Mouse (Mus musculus) myocyte (in vitro differentiated cells): ENCODE data around the gene Ubc. TPM values are rescaled to one million over a fixed set of nuclear protein-coding genes. Genes with fewer than 3 reads are reported as not detected.
A peak's percentile ranks its signal among the peaks of the same experiment; 100 is the strongest.

Experiments used
- H3K27me3 ChIP-seq: one replicate; pipeline ENCODE4 v1.6.1; 2011; ENCODE audit not compliant: control insufficient read depth, insufficient read depth, insufficient read length
- H3K36me3 ChIP-seq: one replicate; pipeline ENCODE4 v1.6.1; 2011; ENCODE audit not compliant: control insufficient read depth, insufficient read depth
- H3K4me2 ChIP-seq: one replicate; pipeline ENCODE4 v1.6.1; 2011; ENCODE audit warnings: low read depth, control low read depth
- H3K4me3 ChIP-seq: one replicate; pipeline ENCODE4 v1.5.1; 2011; ENCODE audit warnings: mild to moderate bottlenecking, control low read depth, moderate library complexity
- H3K79me2 ChIP-seq: one replicate; pipeline ENCODE4 v1.6.1; 2011; ENCODE audit not compliant: control insufficient read depth, insufficient read depth
- H3ac ChIP-seq: one replicate; pipeline ENCODE4 v1.6.1; 2011; ENCODE audit not compliant: control insufficient read depth, insufficient read length
- CEBPB ChIP-seq: IDR thresholded peaks from 2 replicates; pipeline ENCODE4 v1.6.1; 2011; ENCODE audit warnings: mild to moderate bottlenecking, moderate library complexity; ENCODE audit not compliant: poor library complexity, insufficient read depth, severe bottlenecking
- E2F4 ChIP-seq: IDR thresholded peaks from one replicate; pipeline ENCODE4 v1.6.1; 2011; ENCODE audit warnings: mild to moderate bottlenecking, control low read depth, moderate library complexity; ENCODE audit not compliant: insufficient read depth
- MAX ChIP-seq: IDR thresholded peaks from one replicate; pipeline ENCODE4 v1.6.1; 2011; ENCODE audit warnings: low read depth, mild to moderate bottlenecking, control low read depth
- MYOD1 ChIP-seq, 3 experiments: IDR thresholded peaks; one replicate each; pipeline ENCODE4 v1.6.1; 2011; ENCODE audit warnings: control low read depth in 2 of 3, low read depth in 2 of 3, mild to moderate bottlenecking in 2 of 3, moderate library complexity in 1 of 3; ENCODE audit not compliant: insufficient read length in 2 of 3, control insufficient read depth in 1 of 3
- MYOG ChIP-seq, 3 experiments: IDR thresholded peaks; one replicate each; pipeline ENCODE4 v1.6.1; 2011; ENCODE audit warnings: control low read depth in 2 of 3, low read depth in 2 of 3, mild to moderate bottlenecking in 2 of 3; ENCODE audit not compliant: insufficient read length in 2 of 3, control insufficient read depth in 1 of 3, insufficient read depth in 1 of 3
- POLR2A ChIP-seq: IDR thresholded peaks from one replicate; pipeline ENCODE4 v1.6.1; 2011; ENCODE audit warnings: low read depth, mild to moderate bottlenecking, control low read depth, moderate library complexity; ENCODE audit not compliant: insufficient read length
- POLR2AphosphoS2 ChIP-seq: IDR thresholded peaks from one replicate; pipeline ENCODE4 v1.6.1; 2011; ENCODE audit warnings: low read depth, control low read depth; ENCODE audit not compliant: insufficient read length
- REST ChIP-seq: IDR thresholded peaks from one replicate; pipeline ENCODE4 v1.6.1; 2011; ENCODE audit warnings: mild to moderate bottlenecking, control low read depth, moderate library complexity; ENCODE audit not compliant: insufficient read depth, insufficient read length
- SRF ChIP-seq: IDR thresholded peaks from one replicate; pipeline ENCODE4 v1.6.1; 2011; ENCODE audit warnings: low read depth; ENCODE audit not compliant: control insufficient read depth, insufficient read length
- TCF12 ChIP-seq: IDR thresholded peaks from one replicate; pipeline ENCODE4 v1.6.1; 2011; ENCODE audit warnings: mild to moderate bottlenecking, control low read depth; ENCODE audit not compliant: poor library complexity, insufficient read depth, severe bottlenecking
- TCF3 ChIP-seq: IDR thresholded peaks from one replicate; pipeline ENCODE4 v1.6.1; 2011; ENCODE audit warnings: low read depth, control low read depth; ENCODE audit not compliant: insufficient read length
- USF1 ChIP-seq: IDR thresholded peaks from one replicate; pipeline ENCODE4 v1.6.1; 2011; ENCODE audit warnings: low read depth, mild to moderate bottlenecking, control low read depth, moderate library complexity
- polyA plus RNA-seq: library from polyadenylated mRNA; unstranded; fragments of >200 nt; fragmentation: generic; extraction: Trizol; gene quantifications from one replicate; pipeline ENCODE4 v1.2.1, GENCODE M21; 2012; ENCODE audit warnings: missing spikeins

Gene Ubc
- polyA plus RNA-seq, 1 experiment = 878 TPM

- Histone ChIP-seq H3K4me2 (peak overlapping the region; percentile 32), H3K36me3 (no peaks in the 10 kb centered on the region)
Observed at GRCm38 (mm10) chr5:125368156-125368555, 21.8 kb downstream of the Ubc start.

GRCm38 (mm10) chr5:125364851-125365429, 25.1 kb downstream of the Ubc start:
- no peak for TF ChIP-seq REST
- TF ChIP-seq MYOD1 (IDR thresholded peaks at IDR 0.05; ENCODE audit: control insufficient read depth in 1 of 3, insufficient read length in 2 of 3, low read depth in 2 of 3) = no peak
- TF ChIP-seq USF1 = no peak
- TF ChIP-seq CEBPB = no peak
- TF ChIP-seq MAX = no peak
- TF ChIP-seq TCF12 = no peak
- no peak for TF ChIP-seq MYOG (IDR thresholded peaks at IDR 0.05; ENCODE audit: control insufficient read depth in 1 of 3, insufficient read depth in 1 of 3, insufficient read length in 2 of 3, low read depth in 2 of 3)
- no peak for TF ChIP-seq POLR2A
- no peak for TF ChIP-seq SRF
- no peak for TF ChIP-seq E2F4
- TF ChIP-seq TCF3 = no peak
- TF ChIP-seq POLR2AphosphoS2 = no peak
- H3K4me3 ChIP-seq = no peak overlapping the region

More at GRCm38 (mm10) chr5:125368156-125368555, 21.8 kb downstream of the Ubc start:
- no peaks in the 10 kb centered on the region for H3K79me2 ChIP-seq
- H3ac ChIP-seq = no peak overlapping the region
- no peaks in the 10 kb centered on the region for H3K27me3 ChIP-seq
- no peak overlapping the region for H3K4me3 ChIP-seq
- no peak for TF ChIP-seq MYOD1 (IDR thresholded peaks at IDR 0.05; ENCODE audit: control insufficient read depth in 1 of 3, insufficient read length in 2 of 3, low read depth in 2 of 3)
- no peak for TF ChIP-seq POLR2A
- no peak for TF ChIP-seq POLR2AphosphoS2
- TF ChIP-seq MAX = no peak
- no peak for TF ChIP-seq SRF
- peak; percentile 85 for TF ChIP-seq USF1
- no peak for TF ChIP-seq REST
- TF ChIP-seq E2F4 = no peak
- TF ChIP-seq CEBPB = peak; percentile 43; the same call in 1 of the 2 replicates
- no peak for TF ChIP-seq TCF3
- no peak for TF ChIP-seq MYOG (IDR thresholded peaks at IDR 0.05; ENCODE audit: control insufficient read depth in 1 of 3, insufficient read depth in 1 of 3, insufficient read length in 2 of 3, low read depth in 2 of 3)

GRCm38 (mm10) chr5:125363894-125364293, 26.1 kb downstream of the Ubc start:
- Histone ChIP-seq H3ac (no peak overlapping the region), H3K79me2 (no peaks in the 10 kb centered on the region), H3K36me3 (no peaks in the 10 kb centered on the region), H3K4me2 (no peak overlapping the region), H3K27me3 (no peaks in the 10 kb centered on the region), H3K4me3 (no peak overlapping the region)
- TF ChIP-seq TCF3 (no peak), POLR2AphosphoS2 (no peak), POLR2A (no peak), MAX (no peak), E2F4 (no peak), MYOD1 (IDR thresholded peaks at IDR 0.05; ENCODE audit: control insufficient read depth in 1 of 3, insufficient read length in 2 of 3, low read depth in 2 of 3) (no peak), MYOG (IDR thresholded peaks at IDR 0.05; ENCODE audit: control insufficient read depth in 1 of 3, insufficient read depth in 1 of 3, insufficient read length in 2 of 3, low read depth in 2 of 3) (no peak), REST (no peak), SRF (no peak), TCF12 (no peak), CEBPB (no peak), USF1 (no peak)

More at GRCm38 (mm10) chr5:125364851-125365429, 25.1 kb downstream of the Ubc start:
- Histone ChIP-seq H3K4me2 (no peak overlapping the region), H3ac (no peak overlapping the region), H3K27me3 (no peaks in the 10 kb centered on the region), H3K79me2 (no peaks in the 10 kb centered on the region), H3K36me3 (no peaks in the 10 kb centered on the region)

DNA sequence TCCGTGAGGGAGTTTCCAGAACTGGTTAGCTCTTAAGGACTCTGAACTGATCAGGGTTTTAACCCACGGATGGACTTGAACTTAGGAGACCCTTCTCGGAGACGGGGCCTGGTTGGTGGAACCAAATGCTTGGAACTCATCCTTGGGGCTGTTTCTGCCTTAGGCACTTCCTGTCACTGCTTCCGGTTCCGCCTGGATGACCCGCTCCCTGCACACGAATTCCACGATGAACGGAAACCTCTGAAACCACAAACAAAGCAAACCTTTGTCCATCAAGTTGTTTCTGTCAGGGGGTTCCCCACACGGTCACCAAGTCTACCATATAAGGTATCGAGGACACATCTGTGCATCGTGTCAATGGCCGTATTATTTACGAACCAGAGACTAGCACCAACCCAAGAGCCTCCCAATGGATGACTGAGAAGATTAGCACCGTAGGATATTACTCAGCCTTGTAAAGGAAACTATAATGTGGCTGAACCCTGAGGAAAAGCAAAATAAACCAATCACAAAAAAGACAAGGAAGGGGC, 29.0 kb downstream of the Ubc start:
- no peak overlapping the region for H3ac ChIP-seq
- H3K4me3 ChIP-seq = no peak overlapping the region
- H3K27me3 ChIP-seq = no peaks in the 10 kb centered on the region
- H3K79me2 ChIP-seq = no peaks in the 10 kb centered on the region
- no peaks in the 10 kb centered on the region for H3K36me3 ChIP-seq
- TF ChIP-seq E2F4 (no peak), POLR2A (no peak), SRF (no peak), TCF12 (no peak), POLR2AphosphoS2 (no peak), MAX (no peak), TCF3 (no peak), USF1 (no peak), REST (no peak)
- H3K4me2 ChIP-seq = no peak overlapping the region

- Histone ChIP-seq H3K79me2 (no peaks in the 10 kb centered on the region), H3ac (no peak overlapping the region), H3K4me2 (no peak overlapping the region), H3K27me3 (no peaks in the 10 kb centered on the region), H3K36me3 (no peaks in the 10 kb centered on the region), H3K4me3 (no peak overlapping the region)
- TF ChIP-seq USF1 (no peak), MAX (no peak), MYOD1 (IDR thresholded peaks at IDR 0.05; ENCODE audit: control insufficient read depth in 1 of 3, insufficient read length in 2 of 3, low read depth in 2 of 3) (no peak), E2F4 (no peak), REST (no peak), TCF12 (no peak), POLR2AphosphoS2 (no peak), CEBPB (no peak), TCF3 (no peak), POLR2A (no peak), SRF (no peak), MYOG (IDR thresholded peaks at IDR 0.05; ENCODE audit: control insufficient read depth in 1 of 3, insufficient read depth in 1 of 3, insufficient read length in 2 of 3, low read depth in 2 of 3) (no peak)
Observed at GRCm38 (mm10) chr5:125360566-125360965, 29.4 kb downstream of the Ubc start.
